Mouse (Mus musculus) forebrain, embryonic 12.5 days (tissue): ENCODE data around the gene Sema4a. TPM values are rescaled to one million over a fixed set of nuclear protein-coding genes. Genes with fewer than 3 reads are reported as not detected.

Source experiments
- ATAC-seq: fragments of 200-750 bp; cut with Nextera tagmentation; 2 replicates; pipeline ENCODE4 v1.8.0; 2017; ENCODE audit warnings: moderate TSS enrichment; ENCODE audit not compliant: low FRiP score
- H3K27ac ChIP-seq: fragments of 300-500 bp; sonication (generic); 2 replicates; pipeline ENCODE4 v1.5.1; 2016; ENCODE audit warnings: mild to moderate bottlenecking
- H3K27me3 ChIP-seq: fragments of 300-500 bp; sonication (generic); 2 replicates; pipeline ENCODE4 v1.6.1; 2016; ENCODE audit warnings: mild to moderate bottlenecking
- H3K36me3 ChIP-seq: fragments of 300-500 bp; sonication (generic); replicated peaks from 2 replicates; pipeline ENCODE4 v1.6.1; 2016; ENCODE audit warnings: mild to moderate bottlenecking
- H3K4me1 ChIP-seq: fragments of 300-500 bp; sonication (generic); 2 replicates; pipeline ENCODE4 v1.6.1; 2016
- H3K4me2 ChIP-seq: fragments of 300-500 bp; sonication (generic); 2 replicates; pipeline ENCODE4 v1.6.1; 2016; ENCODE audit warnings: mild to moderate bottlenecking, moderate library complexity
- H3K4me3 ChIP-seq: fragments of 300-500 bp; sonication (generic); replicated peaks from 2 replicates; pipeline ENCODE4 v1.5.1; 2016; ENCODE audit warnings: mild to moderate bottlenecking
- H3K9ac ChIP-seq: fragments of 300-500 bp; sonication (generic); 2 replicates; pipeline ENCODE4 v1.6.1; 2016; ENCODE audit warnings: mild to moderate bottlenecking
- H3K9me3 ChIP-seq: fragments of 300-500 bp; sonication (generic); 2 replicates; pipeline ENCODE4 v1.6.1; 2016
- WGBS: fragments of 180-500 bp; shearing (Covaris S2); methylation state at CpG from one replicate; pipeline ENCODE4 v1.1.7; 2016; 5-methylcytosine and 5-hydroxymethylcytosine counted together
- polyA plus RNA-seq: library from polyadenylated mRNA; unstranded; fragments of >200 nt; fragmentation: Nextera tagmentation; extraction: Ambion mirVana; gene quantifications from 2 replicates; pipeline ENCODE4 v1.2.1, GENCODE M21; 2016

Sema4a gene
- polyA plus RNA-seq, 1 experiment from 2014 or later = 15.3 TPM

- Histone ChIP-seq H3K4me3 (no peak overlapping the region), H3K4me2 (no peak overlapping the region), H3K9ac (no peak overlapping the region), H3K36me3 (peaks cover 84% of the 10 kb centered on the region), H3K27me3 (no peaks in the 10 kb centered on the region), H3K9me3 (no peaks in the 10 kb centered on the region), H3K4me1 (peaks cover 3% of the 10 kb centered on the region), H3K27ac (no peak overlapping the region)
- ATAC-seq = no peak
- WGBS = 92% methylated on average over 4 of the region's 4 CpGs
These were observed 45.3 kb downstream of the Sema4a start for GRCm38 (mm10) chr3:88415668-88416067.

DNA sequence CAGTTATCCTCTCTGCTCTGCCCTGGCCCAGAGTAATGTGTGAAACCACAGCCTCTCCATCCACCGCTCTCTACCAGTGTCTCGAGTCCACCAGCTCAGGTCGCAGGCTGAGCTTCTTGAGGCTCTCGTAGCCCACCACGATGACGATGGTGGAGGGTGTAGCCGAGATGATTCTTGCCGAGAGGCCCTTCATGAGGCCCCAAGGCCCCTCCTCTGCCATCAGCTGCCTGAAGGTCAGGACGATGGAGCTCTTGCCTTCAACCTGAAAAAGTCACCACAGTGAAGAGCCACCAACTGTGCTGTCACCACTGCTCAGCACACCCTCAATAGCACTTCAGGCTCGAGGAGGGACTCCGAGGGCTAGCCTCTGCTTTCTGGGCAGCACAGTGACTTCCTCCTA is 48.3 kb downstream of the Sema4a start:
- H3K36me3 ChIP-seq = peaks cover 55% of the 10 kb centered on the region
- no peak overlapping the region for H3K4me2 ChIP-seq
- no peak overlapping the region for H3K27ac ChIP-seq
- 94% methylated on average over 11 of the region's 11 CpGs for WGBS
- peaks cover 23% of the 10 kb centered on the region for H3K4me1 ChIP-seq
- no peak overlapping the region for H3K4me3 ChIP-seq
- ATAC-seq = no peak
- no peaks in the 10 kb centered on the region for H3K27me3 ChIP-seq
- H3K9me3 ChIP-seq = no peaks in the 10 kb centered on the region
- no peak overlapping the region for H3K9ac ChIP-seq

DNA sequence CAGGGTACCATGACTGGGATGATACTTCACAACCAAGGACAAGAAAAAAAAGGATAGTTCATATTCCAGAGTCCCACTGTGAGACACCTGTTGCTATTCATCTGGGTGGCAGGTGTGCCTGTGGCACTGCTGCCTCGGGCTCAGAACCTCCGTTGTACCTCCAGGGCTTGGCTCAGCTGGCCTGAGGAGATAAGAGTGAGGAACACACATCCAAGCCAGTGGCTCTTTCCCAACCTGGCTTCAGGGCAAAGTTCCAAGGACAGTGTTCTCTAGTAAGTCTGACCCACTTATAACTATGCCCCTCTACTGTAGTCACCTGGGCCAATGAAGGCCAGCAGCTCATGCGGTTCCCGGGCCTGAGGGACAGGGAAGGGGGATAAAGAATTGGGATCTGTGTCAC is 49.3 kb downstream of the Sema4a start:
- ATAC-seq = no peak
- no peak overlapping the region for H3K27ac ChIP-seq
- no peak overlapping the region for H3K4me2 ChIP-seq
- no peaks in the 10 kb centered on the region for H3K27me3 ChIP-seq
- H3K9me3 ChIP-seq = no peaks in the 10 kb centered on the region
- H3K4me1 ChIP-seq = peaks cover 28% of the 10 kb centered on the region
- H3K36me3 ChIP-seq = peaks cover 48% of the 10 kb centered on the region
- whole genome bisulfite sequencing = 93% methylated on average over 4 of the region's 4 CpGs
- no peak overlapping the region for H3K9ac ChIP-seq
- no peak overlapping the region for H3K4me3 ChIP-seq

DNA sequence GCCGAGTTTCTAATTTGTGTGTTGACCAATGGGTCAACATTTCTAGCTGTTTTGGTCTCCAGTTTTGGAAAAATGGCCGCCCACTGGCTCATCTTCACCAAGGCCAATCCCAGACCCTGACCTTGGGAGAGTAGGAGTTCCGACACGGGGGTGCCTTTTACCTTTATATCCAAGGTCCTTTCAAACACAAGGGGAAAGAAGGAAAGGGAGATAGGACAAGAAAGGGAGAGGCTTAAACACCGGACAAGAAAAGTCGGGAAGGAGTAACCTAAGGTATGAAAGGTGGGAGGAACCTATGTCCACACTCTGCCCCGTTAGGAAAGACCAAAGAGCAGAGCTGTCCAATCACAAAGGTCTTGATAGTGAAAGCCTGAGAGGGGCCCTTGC is 50.3 kb downstream of the Sema4a start:
- peak overlapping the region; percentile 90 for H3K27ac ChIP-seq
- H3K9ac ChIP-seq = peak overlapping the region; percentile 81; the same call in 1 of the 2 replicates
- peak; percentile 9; the same call in 1 of the 2 replicates for ATAC-seq
- peak overlapping the region; percentile 68 for H3K4me3 ChIP-seq
- H3K4me1 ChIP-seq = peaks cover 31% of the 10 kb centered on the region
- 24% methylated on average over 7 of the region's 7 CpGs for WGBS
- peaks cover 38% of the 10 kb centered on the region for H3K36me3 ChIP-seq
- H3K27me3 ChIP-seq = no peaks in the 10 kb centered on the region
- H3K4me2 ChIP-seq = peak overlapping the region; percentile 65
- no peaks in the 10 kb centered on the region for H3K9me3 ChIP-seq

DNA sequence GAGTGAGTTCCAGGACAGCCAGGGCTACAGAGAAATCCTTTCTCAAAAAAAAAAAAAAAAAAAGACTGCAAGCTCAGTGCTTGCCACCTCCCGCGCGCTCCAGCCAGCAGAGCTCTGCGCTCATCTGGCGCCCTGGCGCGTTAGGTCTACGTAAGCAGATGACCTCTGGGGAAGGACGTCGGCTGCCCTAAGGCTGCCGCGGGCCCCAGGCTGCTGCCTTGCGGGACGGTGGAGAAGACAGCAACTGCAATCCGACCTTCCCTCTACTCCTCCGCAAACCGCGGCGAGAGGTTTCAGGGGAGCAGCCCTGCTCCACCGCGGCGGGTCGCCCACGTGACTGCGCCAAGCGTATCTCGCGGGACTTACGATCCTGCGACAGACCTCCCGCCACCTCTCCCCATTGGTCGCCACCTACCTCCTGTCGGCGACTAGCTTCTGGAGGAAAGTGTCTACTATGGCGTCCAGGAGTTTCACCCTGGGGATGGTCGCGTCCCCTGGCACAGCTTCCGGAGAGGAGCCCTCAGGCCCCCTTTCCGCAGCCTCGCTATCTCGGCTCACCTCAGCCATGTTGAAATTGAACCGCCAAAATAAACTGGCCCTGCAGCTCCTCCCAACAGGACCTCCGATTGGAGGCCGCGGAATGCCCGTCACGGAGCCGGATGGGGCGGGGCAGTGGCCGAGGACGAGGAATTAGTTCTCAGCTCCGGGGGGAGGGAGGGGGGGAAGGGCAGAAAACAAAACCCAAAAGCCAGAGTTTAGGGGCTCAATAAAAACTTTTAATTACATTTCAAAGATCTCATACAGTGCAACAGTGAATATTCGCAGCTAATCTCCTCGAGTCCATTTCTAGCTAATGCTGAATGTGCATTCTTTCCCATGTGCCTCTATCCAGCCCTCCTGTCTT is 51.0 kb downstream of the Sema4a start, which contains the start of gene Pmf1:
Gene Pmf1, minus strand, starts transcription at position 591 of the 904 bp plus-strand sequence.
- peak; percentile 92 for ATAC-seq
- WGBS = under 1% methylated on average over 54 of the region's 54 CpGs
- H3K4me3 ChIP-seq = peak within 1 kb of the TSS; percentile 68

GRCm38 (mm10) chr3:88408953-88409352 is 52.0 kb downstream of the Sema4a start:
- H3K9ac ChIP-seq = peak overlapping the region; percentile 81
- peak overlapping the region; percentile 65 for H3K4me2 ChIP-seq
- 58% methylated on average over 5 of the region's 5 CpGs for WGBS
- no peak overlapping the region for H3K27ac ChIP-seq
- H3K27me3 ChIP-seq = no peaks in the 10 kb centered on the region
- H3K9me3 ChIP-seq = no peaks in the 10 kb centered on the region
- peaks cover 31% of the 10 kb centered on the region for H3K4me1 ChIP-seq
- H3K4me3 ChIP-seq = peak overlapping the region; percentile 68
- no peak for ATAC-seq
- peaks cover 28% of the 10 kb centered on the region for H3K36me3 ChIP-seq

More for the DNA sequence above, 51.0 kb downstream of the Sema4a start, which contains the start of gene Pmf1:
- Histone ChIP-seq H3K27me3 (no peaks in the 10 kb centered on the region), H3K9me3 (no peaks in the 10 kb centered on the region), H3K27ac (peak within 1 kb of the TSS; percentile 90), H3K4me1 (peaks cover 31% of the 10 kb centered on the region), H3K36me3 (peaks cover 32% of the 10 kb centered on the region), H3K4me2 (peak within 1 kb of the TSS; percentile 65), H3K9ac (peak within 1 kb of the TSS; percentile 81)

DNA sequence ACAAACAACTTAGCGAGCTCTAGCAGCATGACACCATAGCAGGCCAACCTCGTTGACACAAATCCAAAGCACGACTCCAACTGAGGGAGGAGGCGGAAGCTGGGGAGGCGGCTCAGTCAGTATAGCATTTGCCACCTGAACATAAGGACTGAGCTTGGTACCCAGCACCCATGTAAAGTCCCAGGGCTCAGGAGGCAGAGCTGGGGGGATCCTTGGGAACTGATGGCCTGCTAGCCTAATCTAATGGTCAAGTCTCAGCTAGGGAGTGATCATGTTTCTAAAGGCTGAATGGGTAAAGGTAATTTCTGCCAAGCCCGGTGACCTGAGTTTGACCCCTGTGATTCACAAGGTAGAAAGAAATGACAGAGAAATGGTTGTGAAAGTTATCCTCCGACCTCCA is 53.5 kb downstream of the Sema4a start:
- Histone ChIP-seq H3K4me1 (peaks cover 31% of the 10 kb centered on the region), H3K27ac (0 out of 2 replicates have a peak overlapping the region, but pooled peaks have one; percentile 9), H3K4me3 (no peak overlapping the region), H3K9me3 (no peaks in the 10 kb centered on the region), H3K9ac (no peak overlapping the region), H3K4me2 (no peak overlapping the region), H3K36me3 (peaks cover 20% of the 10 kb centered on the region), H3K27me3 (no peaks in the 10 kb centered on the region)
- 65% methylated on average over 7 of the region's 7 CpGs for WGBS
- no peak for ATAC-seq

DNA sequence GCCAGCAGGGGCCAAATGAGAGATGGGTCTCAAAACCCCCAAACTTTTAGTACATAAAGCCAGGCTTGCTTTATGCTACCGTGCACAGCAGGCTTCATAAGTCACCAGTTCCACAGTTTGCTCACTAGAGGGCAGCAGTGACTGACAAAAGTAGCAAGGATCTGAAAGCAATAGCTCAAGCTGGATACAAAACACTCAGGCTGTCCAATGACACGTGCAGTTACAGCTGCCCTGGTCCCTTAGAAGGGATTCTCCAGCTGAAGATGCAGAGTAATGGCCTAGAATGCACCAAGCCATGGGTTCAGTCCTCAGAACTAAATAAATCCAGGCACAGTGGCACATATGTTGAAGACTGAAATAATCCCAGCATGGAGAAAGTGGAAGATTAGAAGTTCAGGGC is 53.9 kb downstream of the Sema4a start:
- Histone ChIP-seq H3K27me3 (no peaks in the 10 kb centered on the region), H3K9me3 (no peaks in the 10 kb centered on the region), H3K9ac (no peak overlapping the region), H3K4me1 (peaks cover 31% of the 10 kb centered on the region), H3K36me3 (peaks cover 16% of the 10 kb centered on the region), H3K4me2 (no peak overlapping the region), H3K4me3 (no peak overlapping the region), H3K27ac (0 out of 2 replicates have a peak overlapping the region, but pooled peaks have one; percentile 9)
- peak; percentile 15; the same call in 1 of the 2 replicates for ATAC-seq
- WGBS = 3% methylated on average over 2 of the region's 2 CpGs

GRCm38 (mm10) chr3:88403522-88404230 is 57.3 kb downstream of the Sema4a start:
- H3K36me3 ChIP-seq = peaks cover 6% of the 10 kb centered on the region
- 96% methylated on average over 10 of the region's 10 CpGs for WGBS
- H3K4me1 ChIP-seq = peaks cover 14% of the 10 kb centered on the region
- H3K9me3 ChIP-seq = no peaks in the 10 kb centered on the region
- H3K27ac ChIP-seq = no peak overlapping the region
- H3K27me3 ChIP-seq = no peaks in the 10 kb centered on the region
- no peak overlapping the region for H3K9ac ChIP-seq
- H3K4me3 ChIP-seq = no peak overlapping the region
- no peak overlapping the region for H3K4me2 ChIP-seq
- no peak for ATAC-seq

DNA sequence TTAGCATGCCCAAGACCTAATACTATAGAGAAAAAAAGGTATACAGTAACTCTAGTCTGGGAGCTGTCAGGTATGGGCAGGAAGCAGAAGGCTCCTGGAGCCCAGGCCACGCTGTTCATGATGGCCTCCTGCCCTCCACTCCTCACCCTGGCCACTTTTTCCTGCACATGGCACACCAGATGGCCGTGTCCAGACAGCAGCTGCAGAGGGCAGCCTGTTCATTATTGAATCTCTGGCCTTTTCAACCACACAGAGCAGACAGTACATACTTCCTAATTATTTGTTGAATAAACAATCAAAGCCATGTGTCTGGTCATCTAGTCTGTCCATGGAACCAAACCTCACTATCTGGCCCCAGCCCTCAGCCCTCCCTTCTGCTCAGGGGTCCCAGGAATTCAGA is 62.3 kb downstream of the Sema4a start:
- H3K4me3 ChIP-seq = no peak overlapping the region
- WGBS = 79% methylated on average over 2 of the region's 2 CpGs
- H3K27ac ChIP-seq = no peak overlapping the region
- H3K9me3 ChIP-seq = no peaks in the 10 kb centered on the region
- no peak for ATAC-seq
- H3K27me3 ChIP-seq = no peaks in the 10 kb centered on the region
- no peak overlapping the region for H3K4me2 ChIP-seq
- H3K36me3 ChIP-seq = peaks cover 27% of the 10 kb centered on the region
- no peaks in the 10 kb centered on the region for H3K4me1 ChIP-seq
- no peak overlapping the region for H3K9ac ChIP-seq

- Histone ChIP-seq H3K9me3 (no peaks in the 10 kb centered on the region), H3K4me1 (no peaks in the 10 kb centered on the region), H3K4me2 (no peak overlapping the region), H3K4me3 (no peak overlapping the region), H3K27ac (no peak overlapping the region), H3K27me3 (no peaks in the 10 kb centered on the region), H3K9ac (no peak overlapping the region), H3K36me3 (peaks cover 29% of the 10 kb centered on the region)
- no peak for ATAC-seq
- 95% methylated on average over 8 of the region's 8 CpGs for WGBS
These were observed 65.2 kb downstream of the Sema4a start for GRCm38 (mm10) chr3:88395742-88396141.

- no peak for ATAC-seq
- H3K36me3 ChIP-seq = peaks cover 30% of the 10 kb centered on the region
These were observed 65.7 kb downstream of the Sema4a start for GRCm38 (mm10) chr3:88395288-88395687.

More at GRCm38 (mm10) chr3:88395288-88395687, 65.7 kb downstream of the Sema4a start:
- H3K9me3 ChIP-seq = no peaks in the 10 kb centered on the region
- no peak overlapping the region for H3K4me3 ChIP-seq
- 96% methylated on average over 6 of the region's 6 CpGs for WGBS
- H3K4me1 ChIP-seq = no peaks in the 10 kb centered on the region
- H3K27ac ChIP-seq = no peak overlapping the region
- no peak overlapping the region for H3K9ac ChIP-seq
- H3K27me3 ChIP-seq = no peaks in the 10 kb centered on the region
- no peak overlapping the region for H3K4me2 ChIP-seq
